Mouse (Mus musculus): ENCODE data around the gene Otub2.
"Not testable (repeated sequence)": the region's sequence is repeated elsewhere in the genome, so short reads cannot be mapped to it uniquely, and the experiment has no call there.

Otub2 gene

GRCm38 (mm10) chr12:103444261-103444660, 55.8 kb downstream of the Otub2 start:
- not testable (repeated sequence) for DNase-seq (ENCODE audit: low read depth)

GRCm38 (mm10) chr12:103445060-103445459, 56.6 kb downstream of the Otub2 start:
- no peak for DNase-seq (ENCODE audit: low read depth)

- DNase-seq (ENCODE audit: low read depth) = peak; percentile 70
Observed at GRCm38 (mm10) chr12:103453361-103453760, 64.9 kb downstream of the Otub2 start.
